Mouse (Mus musculus): ENCODE measurements around the gene Dennd1b.

DNA sequence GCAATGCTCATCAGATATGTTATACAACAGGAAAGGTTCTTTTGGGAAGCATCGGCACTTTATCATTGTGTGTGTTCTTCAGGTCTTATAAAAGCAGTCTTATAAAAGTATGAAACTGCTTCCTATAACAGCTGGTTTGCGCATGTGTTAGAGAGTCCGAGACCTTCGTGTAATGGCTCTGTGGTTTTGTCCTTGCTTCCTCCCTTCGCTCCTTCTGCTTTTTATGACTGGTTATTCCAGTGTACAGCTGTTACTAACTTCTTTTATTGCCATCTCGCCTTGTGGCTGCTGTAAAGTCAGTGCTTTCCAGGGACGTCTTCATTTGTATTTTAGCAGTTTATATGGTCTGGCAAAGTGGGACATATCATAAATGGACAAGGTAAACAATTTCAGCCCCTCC is 4.2 kb downstream of the Dennd1b start:
- TF ChIP-seq CTCF (IDR thresholded peaks at IDR 0.05; ENCODE audit: insufficient read depth, low read length) (no peak), POLR2A (IDR thresholded peaks at IDR 0.05; ENCODE audit: borderline replicate concordance, extremely low read depth, low read depth, low read length) (no peak)
